Mouse (Mus musculus) limb, embryonic 14.5 days (tissue): Measurements from ENCODE around the gene Ndufb5. TPM values are rescaled to one million over a fixed set of nuclear protein-coding genes. Genes with fewer than 3 reads are reported as not detected.
"Not testable (repeated sequence)": the region's sequence is repeated elsewhere in the genome, so short reads cannot be mapped to it uniquely, and the experiment has no call there.

ENCODE experiments used
- ATAC-seq: fragments of 200-750 bp; cut with Nextera tagmentation; 2 replicates; pipeline ENCODE4 v1.8.0; 2017; ENCODE audit warnings: low read depth, moderate number of reproducible peaks, moderate TSS enrichment; ENCODE audit not compliant: low FRiP score
- DNase-seq: peaks from one replicate; pipeline ENCODE4 v3.0.0-alpha.2; 2015; ENCODE audit warnings: low spot score
- H3K27ac ChIP-seq: fragments of 300-500 bp; sonication (generic); replicated peaks from 2 replicates; pipeline ENCODE4 v1.5.1; 2014; ENCODE audit warnings: low read depth, mild to moderate bottlenecking, low read length, moderate library complexity, mixed read lengths
- H3K27me3 ChIP-seq: fragments of 300-500 bp; sonication (generic); 2 replicates; pipeline ENCODE4 v1.6.1; 2014; ENCODE audit warnings: low read length, mixed read lengths; ENCODE audit not compliant: control insufficient read depth, insufficient read depth
- H3K36me3 ChIP-seq: fragments of 300-500 bp; sonication (generic); 2 replicates; pipeline ENCODE4 v1.6.1; 2014; ENCODE audit warnings: mild to moderate bottlenecking, low read length, moderate library complexity, mixed read lengths; ENCODE audit not compliant: control insufficient read depth, insufficient read depth
- H3K4me1 ChIP-seq: fragments of 300-500 bp; sonication (generic); 2 replicates; pipeline ENCODE4 v1.6.1; 2014; ENCODE audit warnings: antibody characterized with exemption, low read length, mixed read lengths; ENCODE audit not compliant: control insufficient read depth, insufficient read depth
- H3K4me2 ChIP-seq: fragments of 300-500 bp; sonication (generic); replicated peaks from 2 replicates; pipeline ENCODE4 v1.6.1; 2014; ENCODE audit warnings: low read depth, mild to moderate bottlenecking, low read length, moderate library complexity; ENCODE audit not compliant: severe bottlenecking
- H3K4me3 ChIP-seq: fragments of 300-500 bp; sonication (generic); replicated peaks from 2 replicates; pipeline ENCODE4 v1.5.1; 2014; ENCODE audit warnings: low read length
- H3K9ac ChIP-seq: fragments of 300-500 bp; sonication (generic); 2 replicates; pipeline ENCODE4 v1.6.1; 2014; ENCODE audit warnings: mild to moderate bottlenecking, low read depth, low read length, moderate library complexity; ENCODE audit not compliant: severe bottlenecking
- H3K9me3 ChIP-seq: fragments of 300-500 bp; sonication (generic); 2 replicates; pipeline ENCODE4 v1.6.1; 2016; ENCODE audit warnings: low read length; ENCODE audit not compliant: control insufficient read depth
- POLR2A ChIP-seq: fragments of 200-500 bp; IDR thresholded peaks from 2 replicates; pipeline ENCODE4 v1.8.0; 2012; ENCODE audit warnings: inconsistent platforms, mild to moderate bottlenecking, moderate library complexity, borderline replicate concordance; ENCODE audit not compliant: insufficient read depth, insufficient read length; ENCODE audit errors: extremely low read depth
- WGBS: fragments of 180-500 bp; shearing (Covaris S2); extraction: QIAGEN DNeasy Blood & Tissue Kit; methylation state at CpG from one replicate; pipeline ENCODE4 v1.1.7; 2014; 5-methylcytosine and 5-hydroxymethylcytosine counted together
- polyA plus RNA-seq, 2 experiments: library from polyadenylated mRNA; depleted of rRNA in 1 of 2; stranded (reverse) in 1 of 2; unstranded in 1 of 2; fragments of >200 nt; fragmentation: Nextera tagmentation in 1 of 2; extraction: Ambion mirVana in 1 of 2; gene quantifications; 2 replicates each; pipeline versions ENCODE4 v1.2.1 to v1.2.3; 2012 to 2014

Gene Ndufb5
- polyA plus RNA-seq, 2 experiments = 229 to 326 TPM

GRCm38 (mm10) chr3:32742276-32742780, 5.5 kb downstream of the Ndufb5 start:
- Histone ChIP-seq H3K27ac (no peak overlapping the region), H3K4me3 (no peak overlapping the region), H3K27me3 (no peaks in the 10 kb centered on the region), H3K9ac (no peak overlapping the region), H3K9me3 (no peaks in the 10 kb centered on the region), H3K4me1 (peaks cover 7% of the 10 kb centered on the region), H3K4me2 (no peak overlapping the region), H3K36me3 (peaks cover 22% of the 10 kb centered on the region)
- WGBS = 80% methylated on average over 2 of the region's 2 CpGs
- no peak for TF ChIP-seq POLR2A
- DNase-seq = no peak
- ATAC-seq = no peak

GRCm38 (mm10) chr3:32745001-32745400, 8.2 kb downstream of the Ndufb5 start:
- ATAC-seq = no peak
- Histone ChIP-seq H3K4me2 (no peak overlapping the region), H3K4me3 (no peak overlapping the region), H3K9ac (no peak overlapping the region), H3K27ac (no peak overlapping the region), H3K9me3 (no peaks in the 10 kb centered on the region), H3K27me3 (no peaks in the 10 kb centered on the region), H3K36me3 (peaks cover 41% of the 10 kb centered on the region), H3K4me1 (no peaks in the 10 kb centered on the region)
- DNase-seq = no peak
- no peak for TF ChIP-seq POLR2A
- WGBS = 95% methylated on average over 6 of the region's 6 CpGs

- H3K9ac ChIP-seq = not testable (repeated sequence)
- peaks cover 44% of the 10 kb centered on the region for H3K36me3 ChIP-seq
Measured at GRCm38 (mm10) chr3:32745426-32745825, 8.6 kb downstream of the Ndufb5 start.

GRCm38 (mm10) chr3:32748384-32748783, 11.6 kb downstream of the Ndufb5 start:
- ATAC-seq = no peak
- H3K4me3 ChIP-seq = no peak overlapping the region
- WGBS = 90% methylated on average over 9 of the region's 9 CpGs

More at GRCm38 (mm10) chr3:32745426-32745825, 8.6 kb downstream of the Ndufb5 start:
- not testable (repeated sequence) for DNase-seq, H3K27me3 ChIP-seq, ATAC-seq, H3K4me1 ChIP-seq, H3K9me3 ChIP-seq, H3K4me2 ChIP-seq, H3K27ac ChIP-seq, H3K4me3 ChIP-seq

DNA sequence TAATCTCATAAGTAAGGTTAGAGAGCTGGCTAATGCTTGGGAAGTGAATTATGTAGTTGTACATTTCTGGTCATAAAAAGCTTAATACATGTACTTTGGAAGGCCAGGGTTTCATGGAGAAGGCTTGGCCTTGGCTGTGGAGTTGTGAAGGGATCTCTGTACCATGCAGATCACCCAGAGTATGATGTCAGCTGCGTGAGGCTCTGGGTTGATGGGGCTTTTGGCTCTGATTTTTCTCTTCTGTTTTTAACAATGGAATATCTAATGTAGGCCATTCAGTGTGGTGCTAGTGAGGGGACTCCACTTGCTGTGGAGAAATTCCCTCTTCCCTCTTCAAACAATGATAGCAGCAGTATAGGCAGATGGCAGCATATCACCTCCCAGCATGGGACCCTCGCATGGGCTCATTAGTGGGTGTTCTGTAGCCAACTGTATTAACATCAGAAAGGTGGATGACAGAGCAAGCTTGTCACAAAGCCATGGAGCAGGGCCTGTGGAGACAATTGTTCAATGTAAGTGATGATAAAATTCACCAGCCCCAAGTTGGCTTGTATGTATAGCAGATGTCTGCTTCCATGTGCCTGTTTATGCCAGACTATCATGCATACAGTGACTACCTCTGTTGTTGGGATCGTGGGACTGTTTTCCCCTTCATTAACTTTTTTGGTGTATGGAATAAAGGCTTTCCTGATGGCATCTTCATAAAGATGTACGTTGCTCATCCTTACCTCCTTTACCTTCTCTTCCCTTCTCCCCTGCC, 13.2 kb downstream of the Ndufb5 start:
- H3K4me2 ChIP-seq = no peak overlapping the region
- no peaks in the 10 kb centered on the region for H3K4me1 ChIP-seq
- no peak for ATAC-seq
- no peak overlapping the region for H3K27ac ChIP-seq
- 93% methylated on average over 4 of the region's 4 CpGs for WGBS
- no peak for TF ChIP-seq POLR2A
- no peak overlapping the region for H3K9ac ChIP-seq
- H3K4me3 ChIP-seq = no peak overlapping the region
- no peaks in the 10 kb centered on the region for H3K27me3 ChIP-seq
- no peaks in the 10 kb centered on the region for H3K9me3 ChIP-seq
- H3K36me3 ChIP-seq = peaks cover 75% of the 10 kb centered on the region
- DNase-seq = no peak

More at GRCm38 (mm10) chr3:32748384-32748783, 11.6 kb downstream of the Ndufb5 start:
- no peak for TF ChIP-seq POLR2A
- Histone ChIP-seq H3K36me3 (peaks cover 72% of the 10 kb centered on the region), H3K4me2 (no peak overlapping the region), H3K4me1 (no peaks in the 10 kb centered on the region), H3K9ac (no peak overlapping the region), H3K27ac (no peak overlapping the region), H3K9me3 (no peaks in the 10 kb centered on the region), H3K27me3 (no peaks in the 10 kb centered on the region)
- no peak for DNase-seq
